Mouse (Mus musculus) testis, postnatal 14 days (tissue): ENCODE measurements around the gene Olfr1099.

Experiments
- DNase-seq: peaks from one replicate; pipeline ENCODE4 v3.0.0; 2021; ENCODE audit warnings: low spot score

Gene Olfr1099

GRCm38 (mm10) chr2:86960593-86960992 lies at the start of gene Olfr1099:
TSS of gene Olfr1099 (minus strand) at chr2:86960693.
- no peak for DNase-seq

GRCm38 (mm10) chr2:86998098-86998497 lies 37.6 kb upstream of the Olfr1099 start, which contains the start of gene Olfr1102:
TSS of gene Olfr1102 (plus strand) at chr2:86998398.
- DNase-seq = no peak

- DNase-seq = no peak
Observed at GRCm38 (mm10) chr2:86991121-86991520, 30.6 kb upstream of the Olfr1099 start, which contains the start of gene Olfr1101. TSS of gene Olfr1101 (minus strand) at chr2:86991221.

- DNase-seq = no peak
Observed at GRCm38 (mm10) chr2:86979854-86980253, 19.4 kb upstream of the Olfr1099 start, which contains the start of gene Olfr1100. TSS of gene Olfr1100 (minus strand) at chr2:86979954.

GRCm38 (mm10) chr2:86926557-86926956 lies 33.9 kb downstream of the Olfr1099 start:
- DNase-seq = no peak

- DNase-seq = no peak
Observed at GRCm38 (mm10) chr2:86924445-86924844, 36.0 kb downstream of the Olfr1099 start, which contains the start of gene Olfr1098. TSS of gene Olfr1098 (minus strand) at chr2:86924545.

GRCm38 (mm10) chr2:86905647-86906046 lies 54.8 kb downstream of the Olfr1099 start:
- DNase-seq = no peak
